16 mouse cellular contexts compared by ENCODE assay signal in genomic region chr5:137609292-137609691, GRCm38 (mm10). TPM values are rescaled to one million over a fixed set of nuclear protein-coding genes. Genes with fewer than 3 reads are reported as not detected.
DNase-seq lines count a peak whose midpoint lies in the region; ATAC-seq lines count a peak whose summit lies in the region.
"Had no signal": no experiment of that assay in that cellular context is flagged by ENCODE, and none has a peak within 500 bp of the region (broad histone marks: within the 10 kb centered on the region; RNA-seq: fewer than 3 reads in every experiment).

No protein-coding gene starts in this region.

- peak overlapping the region; percentile 72; the same call in 1 of the 2 replicates for H3K9ac ChIP-seq in heart, embryonic 13.5 days
- no peak overlapping the region for H3K9ac ChIP-seq in neural tube, embryonic 11.5 days (ENCODE audit: low read length)
- no peak overlapping the region for H3K9ac ChIP-seq in embryonic facial prominence, embryonic 15.5 days
- H3K9ac ChIP-seq in neural tube, embryonic 13.5 days, result no peak overlapping the region
- H3K9ac ChIP-seq: liver, embryonic 14.5 days had no signal

- peak overlapping the region; percentile 67 for H3K4me2 ChIP-seq in heart, embryonic 13.5 days
- H3K4me2 ChIP-seq in neural tube, embryonic 11.5 days (ENCODE audit: low read depth), result 0 out of 2 replicates have a peak overlapping the region, but pooled peaks have one; percentile 19
- H3K4me2 ChIP-seq in embryonic facial prominence, embryonic 15.5 days (replicated peaks), result peak overlapping the region; percentile 53
- H3K4me2 ChIP-seq in neural tube, embryonic 13.5 days, result 0 out of 2 replicates have a peak overlapping the region, but pooled peaks have one; percentile 45

- H3K27ac ChIP-seq in heart, embryonic 13.5 days (replicated peaks), result no peak overlapping the region
- no peak overlapping the region for H3K27ac ChIP-seq in neural tube, embryonic 11.5 days (ENCODE audit: low read depth, low read length)
- H3K27ac ChIP-seq in embryonic facial prominence, embryonic 15.5 days (replicated peaks), result peak overlapping the region; percentile 97; the same call in 1 of the 2 replicates
- no peak overlapping the region for H3K27ac ChIP-seq in neural tube, embryonic 13.5 days (replicated peaks)
- H3K27ac ChIP-seq: forebrain, embryonic 13.5 days; liver, embryonic 14.5 days had no signal

- peaks cover 38% of the 10 kb centered on the region for H3K36me3 ChIP-seq in heart, embryonic 13.5 days
- H3K36me3 ChIP-seq in neural tube, embryonic 11.5 days (ENCODE audit: control insufficient read depth, insufficient read depth, low read length), result no peaks in the 10 kb centered on the region; the same call in 1 of the 2 replicates
- peaks cover 26% of the 10 kb centered on the region for H3K36me3 ChIP-seq in embryonic facial prominence, embryonic 15.5 days
- no peaks in the 10 kb centered on the region for H3K36me3 ChIP-seq in neural tube, embryonic 13.5 days

- ATAC-seq in heart, embryonic 13.5 days (ENCODE audit: extremely low read depth, insufficient number of reproducible peaks, low FRiP score, low TSS enrichment), result no peak
- ATAC-seq in neural tube, embryonic 11.5 days (ENCODE audit: insufficient read depth, low FRiP score, low TSS enrichment), result no peak
- no peak for ATAC-seq in embryonic facial prominence, embryonic 15.5 days (ENCODE audit: insufficient number of reproducible peaks, low FRiP score, low TSS enrichment, low read depth)
- no peak for ATAC-seq in neural tube, embryonic 13.5 days (ENCODE audit: low read depth)
- ATAC-seq: CD4-positive, CD25-positive, alpha-beta regulatory T cell, adult 4 months; forebrain, embryonic 13.5 days had no signal

- DNase-seq in heart, postnatal 4 days, result no peak
- no peak for DNase-seq in neural tube, embryonic 11.5 days (ENCODE audit: low spot score)
- DNase-seq in neural tube, embryonic 10.5 days (ENCODE audit: extremely low spot score, low spot score), result no peak
- DNase-seq in adrenal gland, postnatal 10 days, result no peak
- DNase-seq in gastrocnemius, adult 18-20 months (ENCODE audit: low spot score), result no peak
- DNase-seq: adrenal gland, postnatal 14 days; cerebellum, adult 11 months; gastrocnemius, postnatal 14 days; heart, postnatal 36 days had no signal

- 62% methylated on average over 3 of the region's 3 CpGs for WGBS in heart, embryonic 13.5 days
- WGBS in neural tube, embryonic 11.5 days, result 50% methylated on average over 3 of the region's 3 CpGs
- WGBS in embryonic facial prominence, embryonic 15.5 days, result 38% methylated on average over 3 of the region's 3 CpGs
- WGBS in neural tube, embryonic 13.5 days, result 45% methylated on average over 3 of the region's 3 CpGs

- 0 out of 2 replicates have a peak overlapping the region, but pooled peaks have one; percentile 31 for H3K4me3 ChIP-seq in heart, embryonic 13.5 days
- no peak overlapping the region for H3K4me3 ChIP-seq in neural tube, embryonic 11.5 days (ENCODE audit: low read depth, low read length)
- peak overlapping the region; percentile 41 for H3K4me3 ChIP-seq in embryonic facial prominence, embryonic 15.5 days (replicated peaks)
- H3K4me3 ChIP-seq in neural tube, embryonic 13.5 days, result no peak overlapping the region
- H3K4me3 ChIP-seq: forebrain, embryonic 13.5 days had no signal

- peaks cover 15% of the 10 kb centered on the region; the same call in 1 of the 2 replicates for H3K27me3 ChIP-seq in heart, embryonic 13.5 days (replicated peaks)
- 0 out of 2 replicates have a peak, but pooled peaks cover 2% of the 10 kb centered on the region for H3K27me3 ChIP-seq in neural tube, embryonic 11.5 days (ENCODE audit: control insufficient read depth, insufficient read depth, low read length)
- no peaks in the 10 kb centered on the region for H3K27me3 ChIP-seq in embryonic facial prominence, embryonic 15.5 days
- peaks cover 21% of the 10 kb centered on the region for H3K27me3 ChIP-seq in neural tube, embryonic 13.5 days

- peaks cover 62% of the 10 kb centered on the region for H3K4me1 ChIP-seq in heart, embryonic 13.5 days
- H3K4me1 ChIP-seq in neural tube, embryonic 11.5 days (ENCODE audit: control insufficient read depth, insufficient read depth, low read length), result peaks cover 11% of the 10 kb centered on the region
- peaks cover 62% of the 10 kb centered on the region for H3K4me1 ChIP-seq in embryonic facial prominence, embryonic 15.5 days
- H3K4me1 ChIP-seq in neural tube, embryonic 13.5 days (replicated peaks), result peaks cover 21% of the 10 kb centered on the region

- no peaks in the 10 kb centered on the region for H3K9me3 ChIP-seq in heart, embryonic 13.5 days
- H3K9me3 ChIP-seq in neural tube, embryonic 11.5 days (ENCODE audit: control insufficient read depth, low read length), result no peaks in the 10 kb centered on the region
- no peaks in the 10 kb centered on the region for H3K9me3 ChIP-seq in embryonic facial prominence, embryonic 15.5 days (replicated peaks)
- H3K9me3 ChIP-seq in neural tube, embryonic 13.5 days, result no peaks in the 10 kb centered on the region
- H3K9me3 ChIP-seq: forebrain, embryonic 13.5 days had no signal

RNA-seq across cellular contexts. Expression of gene Pcolce, which starts 4.3 kb away (rescaled TPM):
- 113 and 114 TPM in 2 replicates for polyA plus RNA-seq in heart, embryonic 13.5 days (2015; fragmentation: Nextera tagmentation; extraction: Ambion mirVana)
- total RNA-seq in heart, postnatal 4 days (2021), result 100 to 1,000 TPM; 133 to 137 TPM
- polyA plus RNA-seq in neural tube, embryonic 11.5 days (2014; fragmentation: Nextera tagmentation; extraction: Ambion mirVana), result 75.5 and 91.9 TPM in 2 replicates
- 261 and 273 TPM in 2 replicates for polyA plus RNA-seq in embryonic facial prominence, embryonic 15.5 days (2015; fragmentation: Nextera tagmentation; extraction: Ambion mirVana)
- 40.6 and 42.7 TPM in 2 replicates for polyA plus RNA-seq in neural tube, embryonic 13.5 days (2015; fragmentation: Nextera tagmentation; extraction: Ambion mirVana)
- total RNA-seq in adrenal gland, postnatal 10 days (2021), result 100 to 1,000 TPM; 347 to 368 TPM
- 10 to 100 TPM; 31.2 to 44.1 TPM for total RNA-seq in gastrocnemius, adult 18-20 months (2021)
- total RNA-seq: megakaryocyte-erythroid progenitor cell, adult 5-6 weeks had no signal

RNA-seq across cellular contexts. Expression of gene Mospd3, which starts 8.4 kb away (rescaled TPM):
- 16.4 and 18.4 TPM in 2 replicates for polyA plus RNA-seq in heart, embryonic 13.5 days (2015; fragmentation: Nextera tagmentation; extraction: Ambion mirVana)
- 10 to 100 TPM; 25.2 to 28.8 TPM for total RNA-seq in heart, postnatal 4 days (2021)
- polyA plus RNA-seq in neural tube, embryonic 11.5 days (2014; fragmentation: Nextera tagmentation; extraction: Ambion mirVana), result 27.8 and 28.5 TPM in 2 replicates
- polyA plus RNA-seq in embryonic facial prominence, embryonic 15.5 days (2015; fragmentation: Nextera tagmentation; extraction: Ambion mirVana), result 43.3 and 47.3 TPM in 2 replicates
- polyA plus RNA-seq in neural tube, embryonic 13.5 days (2015; fragmentation: Nextera tagmentation; extraction: Ambion mirVana), result 50.0 and 58.1 TPM in 2 replicates
- total RNA-seq in adrenal gland, postnatal 10 days (2021), result 10 to 100 TPM; 43.3 to 47.4 TPM
- 1 to 10 TPM; 8.8 to 8.9 TPM for total RNA-seq in gastrocnemius, adult 18-20 months (2021)

RNA-seq across cellular contexts. Expression of gene Fbxo24, which starts 19.5 kb away (rescaled TPM):
- 0.12 and 0.23 TPM in 2 replicates for polyA plus RNA-seq in heart, embryonic 13.5 days (2015; fragmentation: Nextera tagmentation; extraction: Ambion mirVana)
- under 1 TPM; 0.21 to 0.25 TPM for total RNA-seq in heart, postnatal 4 days (2021)
- polyA plus RNA-seq in neural tube, embryonic 11.5 days (2014; fragmentation: Nextera tagmentation; extraction: Ambion mirVana), result 0.21 TPM in 1 of 2 replicates, not detected in the other
- polyA plus RNA-seq in embryonic facial prominence, embryonic 15.5 days (2015; fragmentation: Nextera tagmentation; extraction: Ambion mirVana), result 0.25 and 0.26 TPM in 2 replicates
- 0.17 and 0.20 TPM in 2 replicates for polyA plus RNA-seq in neural tube, embryonic 13.5 days (2015; fragmentation: Nextera tagmentation; extraction: Ambion mirVana)
- 1 to 10 TPM in 1 of 2 experiments, under 1 TPM in 1; 0.51 to 1.2 TPM for total RNA-seq in adrenal gland, postnatal 10 days (2021)
- total RNA-seq in gastrocnemius, adult 18-20 months (2021), result under 1 TPM in 1 of 2 experiments, not detected in 1; 0.21 TPM
- total RNA-seq: megakaryocyte-erythroid progenitor cell, adult 5-6 weeks had no signal

RNA-seq across cellular contexts. Expression of gene Lrch4, which starts 19.6 kb away (rescaled TPM):
- 21.8 and 24.2 TPM in 2 replicates for polyA plus RNA-seq in heart, embryonic 13.5 days (2015; fragmentation: Nextera tagmentation; extraction: Ambion mirVana)
- 10 to 100 TPM; 19.2 to 21.6 TPM for total RNA-seq in heart, postnatal 4 days (2021)
- 31.6 and 39.0 TPM in 2 replicates for polyA plus RNA-seq in neural tube, embryonic 11.5 days (2014; fragmentation: Nextera tagmentation; extraction: Ambion mirVana)
- 37.2 and 48.9 TPM in 2 replicates for polyA plus RNA-seq in embryonic facial prominence, embryonic 15.5 days (2015; fragmentation: Nextera tagmentation; extraction: Ambion mirVana)
- polyA plus RNA-seq in neural tube, embryonic 13.5 days (2015; fragmentation: Nextera tagmentation; extraction: Ambion mirVana), result 23.8 and 24.5 TPM in 2 replicates
- total RNA-seq in adrenal gland, postnatal 10 days (2021), result 10 to 100 TPM; 25.0 to 29.9 TPM
- 10 to 100 TPM; 15.0 to 18.0 TPM for total RNA-seq in gastrocnemius, adult 18-20 months (2021)

RNA-seq across cellular contexts. Expression of gene Gm20605, which starts 19.7 kb away (rescaled TPM):
- 5.5 TPM in 2 replicates for polyA plus RNA-seq in heart, embryonic 13.5 days (2015; fragmentation: Nextera tagmentation; extraction: Ambion mirVana)
- total RNA-seq in heart, postnatal 4 days (2021), result 1 to 10 TPM; 4.8 to 6.6 TPM
- 6.7 and 8.2 TPM in 2 replicates for polyA plus RNA-seq in neural tube, embryonic 11.5 days (2014; fragmentation: Nextera tagmentation; extraction: Ambion mirVana)
- 12.7 and 13.1 TPM in 2 replicates for polyA plus RNA-seq in embryonic facial prominence, embryonic 15.5 days (2015; fragmentation: Nextera tagmentation; extraction: Ambion mirVana)
- polyA plus RNA-seq in neural tube, embryonic 13.5 days (2015; fragmentation: Nextera tagmentation; extraction: Ambion mirVana), result 6.7 and 7.9 TPM in 2 replicates
- 10 to 100 TPM in 1 of 2 experiments, 1 to 10 TPM in 1; 5.7 to 10.6 TPM for total RNA-seq in adrenal gland, postnatal 10 days (2021)
- 1 to 10 TPM; 1.0 to 2.2 TPM for total RNA-seq in gastrocnemius, adult 18-20 months (2021)

Comparison
In these comparisons a context has a peak if more than half of its experiments do, and no peak if none do; other contexts are left out.
1. H3K4me3 ChIP-seq: peak in heart, embryonic 13.5 days (single experiment) and embryonic facial prominence, embryonic 15.5 days (single experiment); none in neural tube, embryonic 11.5 days (single experiment) and neural tube, embryonic 13.5 days (single experiment).
2. Peak in every context shown above with its lines, with median percentiles within 50 percentile points of each other: H3K4me2 ChIP-seq.